Mouse (Mus musculus) stomach, postnatal 0 days (tissue): ENCODE data around the gene Sdr39u1. TPM values are rescaled to one million over a fixed set of nuclear protein-coding genes. Genes with fewer than 3 reads are reported as not detected.

ENCODE experiments used
- ATAC-seq: fragments of 200-750 bp; cut with Nextera tagmentation; 2 replicates; pipeline ENCODE4 v1.8.0; 2017; ENCODE audit not compliant: low FRiP score, low TSS enrichment
- DNase-seq: peaks from one replicate; pipeline ENCODE4 v3.0.0-alpha.2; 2016; ENCODE audit warnings: low spot score
- H3K27ac ChIP-seq: fragments of 300-500 bp; sonication (generic); replicated peaks from 2 replicates; pipeline ENCODE4 v1.5.1; 2014; ENCODE audit warnings: mild to moderate bottlenecking, control low read depth
- H3K27me3 ChIP-seq: fragments of 300-500 bp; sonication (generic); 2 replicates; pipeline ENCODE4 v1.6.1; 2014; ENCODE audit warnings: low read length; ENCODE audit not compliant: control insufficient read depth, insufficient read depth
- H3K36me3 ChIP-seq: fragments of 300-500 bp; sonication (generic); 2 replicates; pipeline ENCODE4 v1.6.1; 2014; ENCODE audit warnings: low read length, mixed read lengths; ENCODE audit not compliant: control insufficient read depth, insufficient read depth
- H3K4me1 ChIP-seq: fragments of 300-500 bp; sonication (generic); replicated peaks from 2 replicates; pipeline ENCODE4 v1.6.1; 2014; ENCODE audit warnings: antibody characterized with exemption; ENCODE audit not compliant: control insufficient read depth, insufficient read depth
- H3K4me2 ChIP-seq: fragments of 300-500 bp; sonication (generic); replicated peaks from 2 replicates; pipeline ENCODE4 v1.6.1; 2014; ENCODE audit warnings: low read depth, mild to moderate bottlenecking, control low read depth, moderate library complexity
- H3K4me3 ChIP-seq: fragments of 300-500 bp; sonication (generic); 2 replicates; pipeline ENCODE4 v1.5.1; 2014; ENCODE audit warnings: low read depth, low read length, control low read depth
- H3K9ac ChIP-seq: fragments of 300-500 bp; sonication (generic); 2 replicates; pipeline ENCODE4 v1.6.1; 2014; ENCODE audit warnings: mild to moderate bottlenecking, low read length, control low read depth, mixed read lengths
- H3K9me3 ChIP-seq: fragments of 300-500 bp; sonication (generic); 2 replicates; pipeline ENCODE4 v1.6.1; 2016; ENCODE audit warnings: low read length; ENCODE audit not compliant: control insufficient read depth
- CTCF ChIP-seq: IDR thresholded peaks from 2 replicates; pipeline ENCODE4 v1.5.1; 2016; ENCODE audit warnings: antibody characterized with exemption, low read depth, mild to moderate bottlenecking, moderate library complexity
- EP300 ChIP-seq: optimal IDR thresholded peaks from 2 replicates; pipeline ENCODE3; 2016; ENCODE audit warnings: antibody characterized with exemption
- WGBS: fragments of 180-500 bp; shearing (Covaris S2); extraction: QIAGEN DNeasy Blood & Tissue Kit; methylation state at CpG from one replicate; pipeline ENCODE4 v1.1.7; 2014; 5-methylcytosine and 5-hydroxymethylcytosine counted together
- polyA plus RNA-seq: library from polyadenylated mRNA; unstranded; fragments of >200 nt; fragmentation: Nextera tagmentation; extraction: Ambion mirVana; gene quantifications from 2 replicates; pipeline ENCODE4 v1.2.1, GENCODE M21; 2015

The Sdr39u1 gene
- 48.4 and 52.0 TPM in 2 replicates for polyA plus RNA-seq

DNA sequence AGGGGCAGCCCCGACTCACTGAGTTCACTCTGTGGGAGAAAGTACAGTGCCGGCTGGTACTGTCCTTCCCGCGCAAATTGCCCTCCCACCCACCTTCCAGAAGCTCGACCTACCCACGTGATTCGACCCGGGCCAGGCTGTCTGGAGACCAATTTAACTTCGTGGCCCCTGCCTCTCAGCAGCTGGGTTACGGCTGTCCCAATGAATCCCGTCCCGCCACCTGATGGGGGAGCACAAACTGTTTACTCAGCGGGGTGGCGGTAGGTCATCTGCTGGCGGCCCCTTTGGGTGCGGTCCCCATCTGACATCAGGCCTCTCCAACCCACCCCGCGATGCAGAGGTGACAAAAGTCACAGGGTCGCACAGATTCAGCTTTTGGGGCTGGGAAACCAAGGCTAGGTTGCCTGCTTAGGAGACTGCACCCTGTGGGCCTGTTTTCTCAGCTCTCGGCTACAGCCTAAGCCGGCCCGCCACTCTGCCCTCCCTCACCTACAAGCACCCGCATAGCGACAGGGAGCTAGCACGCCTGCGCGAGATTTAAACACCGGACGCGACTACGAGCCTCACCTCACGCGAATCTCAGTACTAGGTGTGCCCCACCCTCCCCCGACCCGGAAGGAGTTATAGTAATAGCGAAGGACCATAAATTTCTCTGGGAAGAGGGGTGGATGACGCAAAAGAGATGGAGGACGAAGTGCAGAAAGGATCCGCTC lies at the start of gene Sdr39u1:
TSS of gene Sdr39u1 (minus strand) at position 593 of the 713 bp plus-strand sequence.
- Histone ChIP-seq H3K4me2 (peak within 1 kb of the TSS; percentile 90), H3K9ac (peak within 1 kb of the TSS; percentile 85), H3K27ac (peak within 1 kb of the TSS; percentile 89), H3K36me3 (peaks cover 16% of the 10 kb centered on the region; the same call in 1 of the 2 replicates), H3K4me3 (peak within 1 kb of the TSS; percentile 51), H3K4me1 (no peaks in the 10 kb centered on the region), H3K9me3 (no peaks in the 10 kb centered on the region), H3K27me3 (no peaks in the 10 kb centered on the region)
- DNase-seq (peak; percentile 94), ATAC-seq (peak; percentile 95)
- TF ChIP-seq CTCF (no peak), EP300 (peak; percentile 37)
- under 1% methylated on average over 39 of the region's 39 CpGs for WGBS

- Histone ChIP-seq H3K4me2 (no peak overlapping the region), H3K36me3 (no peaks in the 10 kb centered on the region), H3K4me3 (no peak overlapping the region), H3K4me1 (no peaks in the 10 kb centered on the region), H3K9ac (no peak overlapping the region), H3K27me3 (no peaks in the 10 kb centered on the region), H3K9me3 (no peaks in the 10 kb centered on the region), H3K27ac (no peak overlapping the region)
- DNase-seq: peak; percentile 11
- WGBS: 43% methylated on average over 2 of the region's 2 CpGs
- ATAC-seq: no peak
- no peak for TF ChIP-seq CTCF
- no peak for TF ChIP-seq EP300
Observed at GRCm38 (mm10) chr14:55946269-55946969, 46.3 kb upstream of the Sdr39u1 start.

DNA sequence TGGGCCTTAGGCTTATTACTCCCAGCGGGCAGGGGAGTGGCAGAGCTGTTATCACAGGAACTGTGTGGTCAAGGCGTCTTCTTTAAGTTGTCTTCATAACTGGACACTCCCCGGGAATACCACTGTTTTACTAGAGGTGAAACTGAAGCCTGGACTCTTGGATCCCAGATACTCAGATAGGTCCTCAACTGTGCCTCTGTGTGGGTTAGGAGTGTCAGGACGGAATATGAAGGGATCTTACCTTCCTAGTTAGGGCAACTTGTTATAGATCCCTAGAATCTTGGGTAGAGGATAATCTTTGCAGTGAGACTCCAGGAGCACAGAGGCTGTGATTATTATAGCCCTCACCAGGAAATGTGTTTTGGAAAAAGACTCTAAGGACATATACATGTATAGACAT lies 44.5 kb upstream of the Sdr39u1 start, which contains the start of gene Cma1:
TSS of gene Cma1 (minus strand) at position 101 of the 400 bp plus-strand sequence.
- no peak for ATAC-seq
- peak; percentile 9 for DNase-seq
- no peaks in the 10 kb centered on the region for H3K9me3 ChIP-seq

GRCm38 (mm10) chr14:55943601-55944000 lies 43.5 kb upstream of the Sdr39u1 start:
- Histone ChIP-seq H3K4me2 (no peak overlapping the region), H3K4me3 (no peak overlapping the region)
- no peak for ATAC-seq

More for the DNA sequence above, 44.5 kb upstream of the Sdr39u1 start, which contains the start of gene Cma1:
- H3K36me3 ChIP-seq: no peaks in the 10 kb centered on the region
- H3K27ac ChIP-seq: no peak within 1 kb of the TSS
- H3K27me3 ChIP-seq: no peaks in the 10 kb centered on the region
- WGBS: 85% methylated on average over 4 of the region's 4 CpGs
- H3K4me2 ChIP-seq: no peak within 1 kb of the TSS
- no peak within 1 kb of the TSS for H3K4me3 ChIP-seq
- no peaks in the 10 kb centered on the region for H3K4me1 ChIP-seq
- no peak for TF ChIP-seq CTCF
- no peak within 1 kb of the TSS for H3K9ac ChIP-seq

DNA sequence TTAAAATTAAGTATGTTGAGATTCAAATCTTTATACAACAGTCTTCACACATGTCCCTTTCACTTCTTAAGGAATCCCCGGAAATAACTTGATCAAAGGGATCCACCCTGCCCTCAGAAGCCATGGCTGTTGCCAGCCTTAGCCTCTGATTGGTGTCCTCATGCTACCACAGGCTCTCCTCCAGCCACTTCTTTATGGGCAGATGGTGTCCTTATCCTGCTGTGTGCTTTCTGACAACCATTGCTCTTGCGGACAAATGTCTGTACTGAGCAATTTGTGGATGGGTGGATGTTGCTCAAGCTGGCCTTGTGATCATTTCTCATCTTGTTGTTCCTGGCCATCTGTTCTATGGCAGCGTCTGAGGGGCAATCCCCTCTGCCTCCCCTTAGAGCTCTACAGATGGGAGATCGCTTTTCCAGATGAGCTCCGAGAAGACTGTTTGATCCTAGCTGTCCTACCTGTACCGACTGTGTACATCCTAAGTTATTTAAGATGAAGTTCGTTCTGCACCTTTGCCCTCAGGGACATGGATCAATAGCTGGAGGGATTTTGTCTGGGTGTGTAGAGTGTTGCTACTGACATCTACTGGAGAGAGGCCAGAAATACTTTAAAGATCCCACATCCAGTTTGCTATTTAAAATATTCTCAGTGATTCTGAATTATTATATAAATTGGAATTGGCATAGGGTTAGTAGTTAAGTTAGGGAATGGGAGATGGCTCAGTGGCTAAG lies 40.1 kb upstream of the Sdr39u1 start:
- TF ChIP-seq EP300 (no peak), CTCF (peak; percentile 47)
- peak; percentile 11 for DNase-seq

More at GRCm38 (mm10) chr14:55943601-55944000, 43.5 kb upstream of the Sdr39u1 start:
- Histone ChIP-seq H3K9ac (no peak overlapping the region), H3K36me3 (no peaks in the 10 kb centered on the region), H3K4me1 (no peaks in the 10 kb centered on the region), H3K27ac (no peak overlapping the region), H3K27me3 (no peaks in the 10 kb centered on the region), H3K9me3 (no peaks in the 10 kb centered on the region)
- no peak for TF ChIP-seq CTCF
- WGBS: 74% methylated on average over 11 of the region's 11 CpGs
- no peak for DNase-seq

More for the DNA sequence above, 40.1 kb upstream of the Sdr39u1 start:
- Histone ChIP-seq H3K4me1 (no peaks in the 10 kb centered on the region), H3K4me2 (no peak overlapping the region), H3K27me3 (no peaks in the 10 kb centered on the region), H3K36me3 (no peaks in the 10 kb centered on the region), H3K27ac (no peak overlapping the region), H3K9ac (no peak overlapping the region), H3K4me3 (no peak overlapping the region), H3K9me3 (no peaks in the 10 kb centered on the region)
- WGBS: 21% methylated on average over 7 of the region's 7 CpGs
- ATAC-seq: no peak
